Mouse (Mus musculus) ovary, postnatal 14 days (tissue): ENCODE measurements at regions not wholly inside any gene's neighbourhood (a gene's known extent, or its start where the extent isn't known, plus 50 kb on each side); places are given as distances from the start of the nearest gene placed in this dataset.

Source experiments
- DNase-seq: peaks from one replicate; pipeline ENCODE4 v3.0.0; 2022; ENCODE audit warnings: low spot score

DNA sequence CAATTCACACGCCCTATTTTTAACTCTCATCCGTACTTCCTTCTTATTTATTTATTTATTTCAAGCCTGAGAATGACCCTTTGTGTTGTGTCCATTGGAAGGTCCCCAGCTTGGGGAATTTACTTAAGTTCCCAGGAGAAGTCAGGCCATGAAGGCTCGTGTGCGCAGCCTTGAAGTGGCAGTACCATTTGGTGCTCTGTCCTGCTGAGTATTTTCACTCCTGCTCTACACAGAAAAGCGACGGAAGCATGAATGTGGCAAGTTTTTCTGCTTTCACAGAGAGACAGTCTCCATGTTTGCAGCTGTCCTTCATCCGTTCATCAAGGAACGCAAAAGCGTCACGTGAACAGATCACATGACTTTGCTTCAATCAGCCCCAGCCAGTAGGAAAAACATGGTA, 610.2 kb upstream of the Clint1 start:
- no peak for DNase-seq

- DNase-seq: no peak
Measured at GRCm38 (mm10) chr11:45244796-45245195, 607.1 kb upstream of the Clint1 start.

DNA sequence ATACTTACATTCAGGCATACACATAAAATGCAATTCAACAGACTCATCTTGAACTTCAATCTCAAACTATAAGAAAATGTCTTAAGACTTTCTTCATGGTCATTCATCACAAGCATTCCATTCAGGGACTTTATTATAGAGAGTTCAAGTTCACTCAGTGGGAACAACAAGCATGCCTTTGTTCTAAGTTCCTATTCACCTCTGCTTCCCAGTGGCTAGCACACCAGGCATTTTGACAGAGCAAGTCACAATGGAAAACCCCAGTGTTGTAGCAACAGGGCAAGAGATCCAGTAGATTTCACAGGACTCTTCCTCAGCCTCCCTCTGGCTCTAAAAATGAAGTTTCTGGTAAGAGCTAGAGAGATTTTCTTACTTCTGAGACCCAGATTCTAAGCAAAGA, 595.8 kb upstream of the Clint1 start:
- no peak for DNase-seq

DNA sequence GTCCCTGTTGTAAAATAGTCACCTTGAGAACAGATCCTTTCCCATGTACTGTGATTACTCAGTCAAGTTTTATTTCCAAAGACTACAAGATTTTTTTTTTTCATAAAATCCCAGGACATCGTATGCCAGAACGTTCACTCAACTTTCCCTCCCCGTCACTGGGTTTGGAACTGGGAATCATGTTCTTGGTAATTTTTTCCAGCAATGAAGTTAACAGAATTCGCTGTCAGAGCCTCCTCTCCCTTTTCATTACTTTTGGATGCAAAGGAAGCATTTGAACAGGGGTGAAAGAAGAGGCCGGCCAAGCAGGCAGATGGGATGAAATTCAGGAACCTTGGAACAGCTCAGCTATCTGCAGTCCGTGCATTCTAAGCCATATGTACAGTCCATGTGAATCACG, 589.7 kb upstream of the Clint1 start:
- no peak for DNase-seq

- DNase-seq: no peak
Measured at GRCm38 (mm10) chr11:45264001-45264400, 587.9 kb upstream of the Clint1 start.

GRCm38 (mm10) chr11:45265171-45265988, 586.5 kb upstream of the Clint1 start:
- peak; percentile 29 for DNase-seq

GRCm38 (mm10) chr11:45265989-45266302, 585.9 kb upstream of the Clint1 start:
- DNase-seq: peak; percentile 16

DNA sequence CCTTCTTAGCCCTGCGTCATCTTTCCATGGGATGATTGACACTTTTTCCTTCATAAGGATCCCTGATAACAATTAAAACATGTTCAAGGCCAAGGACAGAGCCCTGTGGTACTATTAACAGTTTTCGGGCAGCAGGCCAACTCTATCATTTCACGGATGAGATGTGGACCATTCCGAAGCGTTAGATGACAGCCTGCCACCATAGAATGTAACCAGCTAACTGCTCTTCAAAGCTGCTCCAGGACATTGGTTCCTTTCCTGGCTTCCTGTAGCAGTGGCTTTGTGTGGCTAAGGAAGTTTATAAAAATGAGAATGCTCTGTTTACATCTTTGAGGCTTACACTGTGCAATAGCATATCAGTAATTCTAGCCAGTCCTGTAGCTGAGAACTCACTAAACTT, 582.6 kb upstream of the Clint1 start:
- DNase-seq: no peak

DNA sequence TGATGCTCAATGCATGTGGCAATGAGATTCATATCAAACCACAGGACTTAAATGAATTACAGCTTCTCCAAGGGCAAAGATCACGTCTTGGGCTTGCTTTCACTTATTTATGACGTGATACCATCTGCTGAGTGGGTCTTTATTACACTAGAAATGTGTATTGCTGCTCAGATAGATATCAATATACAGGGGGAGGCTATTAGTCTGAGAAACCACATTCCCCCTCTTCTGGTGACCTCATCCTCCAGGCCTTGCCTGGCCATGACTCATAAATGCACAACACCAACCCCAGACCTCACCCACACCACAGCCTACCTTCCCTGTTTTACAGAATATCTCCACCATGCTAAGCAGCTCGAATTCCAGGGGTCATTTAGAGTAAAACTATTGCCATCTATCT, 580.6 kb upstream of the Clint1 start:
- DNase-seq: no peak

DNA sequence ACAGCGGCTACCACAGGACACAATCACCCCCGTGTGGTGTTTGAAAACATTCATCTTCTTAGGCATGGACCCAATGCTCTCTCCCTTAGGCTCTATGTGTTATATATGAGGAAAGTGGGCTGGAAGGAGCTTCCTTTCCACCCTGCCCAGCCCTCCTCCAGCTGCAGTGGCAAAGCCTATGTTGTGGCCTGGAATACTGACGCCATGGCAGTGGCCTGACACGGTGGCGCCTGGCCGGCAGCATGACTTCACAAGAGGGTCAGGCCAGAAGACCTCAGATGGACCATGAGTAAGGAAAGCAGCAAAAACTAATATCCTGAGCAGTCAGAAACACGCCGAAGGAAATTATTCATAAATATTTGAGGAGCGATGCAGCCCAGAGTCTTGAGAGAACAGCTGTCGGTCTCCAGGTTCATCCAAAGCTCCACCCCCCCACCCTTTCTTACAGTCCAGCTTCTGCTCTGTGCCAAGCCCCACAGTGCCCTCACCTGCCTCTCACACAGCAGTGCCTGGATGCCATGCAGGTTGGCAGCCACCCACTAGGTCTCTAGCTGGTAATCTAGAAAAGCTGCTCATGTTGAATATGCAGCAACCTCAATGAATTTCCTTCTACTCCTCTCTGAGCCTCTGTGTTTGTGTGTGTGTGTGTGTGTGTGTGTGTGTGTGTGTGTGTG, 577.3 kb upstream of the Clint1 start:
- no peak for DNase-seq

DNA sequence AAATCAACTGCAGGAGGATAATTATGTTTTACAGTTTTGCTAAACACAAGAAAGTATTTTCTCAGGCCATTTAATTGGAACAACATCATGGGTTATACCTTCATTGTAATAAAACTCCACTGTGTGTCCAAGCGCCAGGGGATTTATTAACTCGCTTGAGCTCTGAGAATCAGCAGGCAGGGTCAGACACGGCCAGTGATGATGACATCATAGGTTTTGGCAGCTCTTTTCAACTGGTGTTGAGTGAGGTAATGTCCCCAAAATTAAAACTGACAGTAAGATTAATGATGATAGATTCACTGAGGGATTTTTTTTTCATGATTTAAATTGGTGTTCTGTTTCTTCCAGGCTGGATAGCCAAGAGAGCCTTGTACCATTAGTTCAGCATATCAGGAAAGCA, 576.7 kb upstream of the Clint1 start:
- no peak for DNase-seq

DNA sequence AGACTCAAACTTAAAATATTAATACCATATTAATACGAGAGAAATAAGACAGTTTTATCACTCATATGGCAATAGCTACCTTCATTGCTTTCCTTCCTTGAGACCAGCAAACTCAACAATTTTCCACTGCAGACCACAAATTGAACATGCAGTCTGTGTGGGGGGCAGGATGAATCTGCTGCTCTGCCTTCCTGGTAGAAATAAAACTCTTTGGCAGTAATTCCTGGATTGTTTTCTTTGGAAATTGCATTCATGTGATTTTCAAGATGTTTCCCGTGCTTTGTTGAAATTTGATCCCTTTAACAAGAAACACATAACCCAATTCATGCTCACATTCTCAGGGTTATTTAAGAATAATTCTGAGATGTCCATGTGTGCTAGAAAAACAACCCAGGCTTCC, 555.1 kb upstream of the Clint1 start:
- DNase-seq: no peak

GRCm38 (mm10) chr11:45311934-45312333, 539.9 kb upstream of the Clint1 start:
- DNase-seq: no peak

- DNase-seq: no peak
Measured at GRCm38 (mm10) chr11:45323766-45324165, 528.1 kb upstream of the Clint1 start.

GRCm38 (mm10) chr11:45330319-45330718, 521.5 kb upstream of the Clint1 start:
- no peak for DNase-seq

GRCm38 (mm10) chr11:45333756-45334155, 518.1 kb upstream of the Clint1 start:
- no peak for DNase-seq

GRCm38 (mm10) chr11:45349331-45349730, 502.5 kb upstream of the Clint1 start:
- DNase-seq: no peak

DNA sequence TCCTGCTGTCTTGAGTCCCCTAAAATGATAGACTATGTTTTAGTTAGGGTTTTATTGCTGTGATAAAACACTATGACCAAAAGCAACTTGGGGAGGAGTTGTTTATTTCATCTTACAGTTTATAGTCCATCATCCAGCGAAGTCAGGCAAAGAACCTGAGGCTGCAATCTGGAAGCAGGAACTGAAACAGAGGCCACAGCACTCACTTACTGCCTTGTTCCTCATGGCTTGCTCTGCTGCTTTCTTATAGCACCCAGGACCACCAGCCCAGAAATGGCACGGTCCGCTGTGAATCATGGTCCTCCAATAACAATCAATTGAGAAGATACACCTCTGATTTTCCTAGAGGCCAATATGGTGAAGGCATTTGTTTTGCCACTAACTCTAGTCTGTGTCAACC, 486.5 kb upstream of the Clint1 start:
- no peak for DNase-seq

DNA sequence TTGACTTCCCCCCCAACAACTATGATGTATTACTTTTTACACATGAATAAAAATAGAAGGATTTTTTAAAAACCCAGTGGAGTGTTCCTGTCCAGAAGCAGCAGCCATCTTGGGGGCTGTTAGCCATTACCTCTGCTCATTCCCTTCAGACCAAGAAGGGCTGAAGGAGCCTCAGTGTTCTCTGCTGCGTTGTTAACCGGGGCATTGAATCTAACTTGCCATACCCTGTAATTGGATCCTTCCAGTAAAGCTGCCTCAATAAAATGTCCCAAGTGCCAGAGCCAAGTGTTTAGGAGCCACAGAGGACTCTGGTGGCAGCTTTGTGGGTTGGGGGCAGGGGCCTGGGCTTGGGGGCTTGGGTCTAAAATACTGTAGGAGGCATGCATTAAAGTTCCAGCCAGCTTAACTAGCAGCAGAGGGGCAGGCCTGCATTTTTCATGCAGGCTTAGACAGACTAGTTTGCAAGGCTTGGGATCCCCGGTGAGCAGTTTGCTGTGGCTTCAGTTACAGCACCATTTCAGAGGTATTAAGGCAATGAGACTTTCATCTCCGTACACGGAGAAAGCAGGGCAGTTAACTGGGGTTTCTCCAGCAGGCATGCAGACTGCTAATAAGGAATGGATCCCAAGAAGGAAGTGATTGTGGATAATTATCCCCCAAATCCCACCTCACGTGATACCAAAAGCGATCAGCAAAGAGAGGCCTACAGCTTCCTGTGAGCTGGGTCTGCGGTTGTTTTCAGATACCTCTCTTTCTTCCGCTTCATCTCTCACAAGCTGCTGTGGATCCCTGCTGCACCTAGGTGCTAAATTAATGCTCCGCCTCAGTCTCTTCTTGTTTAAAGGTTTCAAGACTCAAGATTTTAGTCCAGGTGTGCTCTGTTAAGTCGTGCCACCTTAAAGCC, 462.4 kb upstream of the Clint1 start:
- DNase-seq: no peak

DNA sequence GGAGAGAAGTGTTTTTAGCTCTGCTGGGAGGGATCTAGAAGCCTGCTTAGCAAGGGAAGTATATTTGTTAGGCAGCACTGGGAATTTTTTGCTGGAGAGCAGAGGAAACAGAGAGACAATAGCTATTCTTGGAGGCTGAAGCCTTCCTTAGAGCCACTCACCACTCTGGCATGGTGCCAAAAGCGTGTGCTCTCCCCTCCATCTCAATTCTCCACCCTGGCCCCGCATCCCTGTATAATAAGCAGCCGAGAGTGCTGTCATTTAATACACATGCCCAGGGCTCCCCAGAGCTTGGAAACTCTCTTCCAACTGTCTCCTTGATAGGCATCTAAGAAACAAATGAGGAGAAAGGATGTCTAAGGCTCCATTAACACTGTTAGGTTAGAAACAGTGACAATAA, 455.8 kb upstream of the Clint1 start:
- DNase-seq: no peak

DNA sequence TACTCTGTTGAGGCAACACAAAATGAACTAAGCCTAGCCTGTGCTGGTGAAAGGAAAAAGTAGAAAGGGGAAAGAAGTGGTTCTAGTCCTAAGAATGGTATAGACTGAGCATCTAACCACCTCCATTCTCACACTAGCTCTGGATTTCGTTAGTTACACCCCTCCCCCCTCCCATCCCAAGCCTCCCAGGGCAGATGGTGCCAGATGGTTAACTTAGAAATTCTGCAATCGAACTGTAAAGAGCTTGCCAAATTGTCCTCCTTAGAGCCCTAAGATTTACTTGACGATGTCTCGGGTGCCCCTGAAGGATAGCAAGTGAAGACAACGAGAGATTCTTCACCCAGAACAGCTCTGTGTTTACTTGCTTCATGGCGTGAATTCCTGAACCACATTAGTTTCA, 453.7 kb upstream of the Clint1 start:
- DNase-seq: no peak

DNA sequence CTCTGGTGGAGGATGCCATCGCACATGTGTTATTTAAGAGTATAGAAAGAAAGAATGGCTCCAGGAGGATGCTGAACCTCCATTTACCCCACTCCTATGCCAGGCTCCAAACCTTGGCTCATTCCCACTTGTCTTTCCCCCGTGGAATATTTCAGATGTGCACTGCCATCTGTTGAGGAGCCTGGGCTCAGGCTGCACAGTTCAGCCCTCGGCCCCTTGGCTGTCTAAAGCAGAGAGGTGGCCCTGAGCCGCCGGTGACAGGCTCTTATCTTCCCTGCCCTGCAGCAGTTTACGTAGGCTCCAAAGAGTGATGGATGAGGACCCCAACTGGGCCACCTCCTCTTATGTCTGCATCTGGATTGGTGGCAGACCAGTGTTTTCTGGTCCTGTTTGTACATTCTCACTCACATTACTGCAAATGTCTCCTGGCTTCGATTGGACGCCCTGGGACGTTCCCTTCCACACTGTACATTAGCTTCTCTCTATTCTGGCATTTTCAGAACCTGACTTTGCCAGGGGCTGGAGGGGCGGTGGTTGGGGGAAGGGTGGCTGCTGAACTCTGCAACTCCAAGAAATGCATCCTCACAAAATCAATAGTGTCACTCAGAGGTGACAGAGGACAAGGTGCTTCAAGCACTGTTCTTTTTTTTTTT, 447.3 kb upstream of the Clint1 start:
- no peak for DNase-seq
